Mouse (Mus musculus) CH12.LX (cell line): Measurements from ENCODE around the gene Sucnr1. TPM values are rescaled to one million over a fixed set of nuclear protein-coding genes. Genes with fewer than 3 reads are reported as not detected.

ENCODE experiments used
- DNase-seq: peaks from one replicate; pipeline ENCODE4 v3.0.0-alpha.2; 2013; ENCODE audit errors: extremely low read depth
- H3K27ac ChIP-seq: 2 replicates; pipeline ENCODE4 v1.5.1; 2012; ENCODE audit warnings: low read depth, mild to moderate bottlenecking, control low read depth, moderate library complexity; ENCODE audit not compliant: insufficient read depth
- H3K27me3 ChIP-seq: replicated peaks from 2 replicates; pipeline ENCODE3; 2012; ENCODE audit warnings: inconsistent platforms
- H3K36me3 ChIP-seq, 2 experiments: replicated peaks in 1 of 2; 2 replicates each; pipeline versions ENCODE3 to v1.6.1; 2012; ENCODE audit warnings: inconsistent platforms in 1 of 2, low read length in 1 of 2, mild to moderate bottlenecking in 1 of 2, mixed read lengths in 1 of 2, moderate library complexity in 1 of 2; ENCODE audit not compliant: control insufficient read depth in 1 of 2, insufficient read depth in 1 of 2
- H3K4me1 ChIP-seq, 2 experiments: 2 replicates each; pipeline ENCODE4 v1.6.1; 2012; ENCODE audit warnings: inconsistent platforms in 1 of 2, moderate library complexity in 1 of 2; ENCODE audit not compliant: insufficient read depth in 2 of 2, control insufficient read depth in 1 of 2
- H3K4me2 ChIP-seq: 2 replicates; pipeline ENCODE4 v1.6.1; 2012; ENCODE audit warnings: low read depth, mild to moderate bottlenecking, control low read depth; ENCODE audit not compliant: poor library complexity, insufficient read depth, severe bottlenecking
- H3K4me3 ChIP-seq, 3 experiments: fragments of 150-350 bp in 1 of 3; sonication (generic) in 1 of 3; replicated peaks in 1 of 3; 2 replicates each; pipeline versions ENCODE3 to v1.5.1; 2011 to 2012; ENCODE audit warnings: low read depth in 2 of 3, low read length in 2 of 3, mild to moderate bottlenecking in 2 of 3, moderate library complexity in 2 of 3, control low read depth in 1 of 3, improper control_type of control experiment in 1 of 3, inconsistent platforms in 1 of 3, mixed read lengths in 1 of 3; ENCODE audit not compliant: poor library complexity in 1 of 3
- H3K79me2 ChIP-seq: replicated peaks from 2 replicates; pipeline ENCODE4 v1.6.1; 2012; ENCODE audit warnings: mild to moderate bottlenecking, moderate library complexity; ENCODE audit not compliant: control insufficient read depth, poor library complexity, insufficient read depth, severe bottlenecking; ENCODE audit errors: extremely low read depth
- H3K9ac ChIP-seq: 2 replicates; pipeline ENCODE4 v1.6.1; 2012; ENCODE audit warnings: low read depth, mild to moderate bottlenecking, control low read depth, moderate library complexity; ENCODE audit not compliant: insufficient read depth
- H3K9me3 ChIP-seq: replicated peaks from 2 replicates; pipeline ENCODE3; 2012; ENCODE audit warnings: low read length, inconsistent platforms, mixed read lengths
- CTCF ChIP-seq, 2 experiments: IDR thresholded peaks in 1 of 2; conservative IDR thresholded peaks in 1 of 2; 2 replicates each; pipeline ENCODE4 v1.5.1; 2011 to 2012; ENCODE audit warnings: low read depth in 2 of 2, low read length in 2 of 2, improper control_type of control experiment in 1 of 2, inconsistent platforms in 1 of 2, mild to moderate bottlenecking in 1 of 2, moderate library complexity in 1 of 2
- E2F4 ChIP-seq: IDR thresholded peaks from 2 replicates; pipeline ENCODE4 v1.6.1; 2011; ENCODE audit warnings: low read depth, low read length, improper control_type of control experiment; ENCODE audit not compliant: insufficient replicate concordance
- ELF1 ChIP-seq: IDR thresholded peaks from 2 replicates; pipeline ENCODE4 v1.6.1; 2014; ENCODE audit warnings: low read depth, mild to moderate bottlenecking, inconsistent platforms, low read length, improper control_type of control experiment
- EP300 ChIP-seq: IDR thresholded peaks from 2 replicates; pipeline ENCODE4 v1.6.1; 2011; ENCODE audit warnings: low read length, improper control_type of control experiment
- ETS1 ChIP-seq: conservative IDR thresholded peaks from 2 replicates; pipeline ENCODE4 v1.6.1; 2012; ENCODE audit warnings: low read depth, mild to moderate bottlenecking, inconsistent platforms, low read length, improper control_type of control experiment, moderate library complexity
- GABPA ChIP-seq: IDR thresholded peaks from 2 replicates; pipeline ENCODE4 v1.6.1; 2012; ENCODE audit warnings: low read depth, low read length, improper control_type of control experiment, inconsistent platforms; ENCODE audit not compliant: insufficient replicate concordance
- JUN ChIP-seq: IDR thresholded peaks from 2 replicates; pipeline ENCODE4 v1.6.1; 2011; ENCODE audit warnings: low read depth, mild to moderate bottlenecking, low read length, improper control_type of control experiment, moderate library complexity; ENCODE audit not compliant: insufficient read depth
- JUND ChIP-seq: conservative IDR thresholded peaks from 2 replicates; pipeline ENCODE4 v1.6.1; 2011; ENCODE audit warnings: low read depth, low read length, improper control_type of control experiment
- MAFK ChIP-seq: IDR thresholded peaks from 2 replicates; pipeline ENCODE4 v1.6.1; 2011; ENCODE audit warnings: low read length, improper control_type of control experiment; ENCODE audit not compliant: insufficient replicate concordance
- MAZ ChIP-seq: IDR thresholded peaks from 2 replicates; pipeline ENCODE4 v1.6.1; 2012; ENCODE audit warnings: low read depth, mild to moderate bottlenecking, inconsistent platforms, low read length, improper control_type of control experiment, moderate library complexity
- MXI1 ChIP-seq: IDR thresholded peaks from 2 replicates; pipeline ENCODE4 v1.6.1; 2011; ENCODE audit warnings: mild to moderate bottlenecking, low read depth, low read length, improper control_type of control experiment
- MYC ChIP-seq: IDR thresholded peaks from 2 replicates; pipeline ENCODE4 v1.6.1; 2011; ENCODE audit warnings: low read depth, mild to moderate bottlenecking, improper control_type of control experiment, low read length
- NRF1 ChIP-seq: IDR thresholded peaks from 2 replicates; pipeline ENCODE4 v1.6.1; 2014; ENCODE audit warnings: low read depth, mild to moderate bottlenecking, inconsistent platforms, low read length, improper control_type of control experiment, moderate library complexity
- POLR2A ChIP-seq: IDR thresholded peaks from 2 replicates; pipeline ENCODE4 v1.6.1; 2011; ENCODE audit warnings: low read depth, mild to moderate bottlenecking, improper control_type of control experiment, low read length
- POLR2AphosphoS2 ChIP-seq: IDR thresholded peaks from 2 replicates; pipeline ENCODE4 v1.6.1; 2011; ENCODE audit warnings: low read depth, low read length, improper control_type of control experiment
- RAD21 ChIP-seq: IDR thresholded peaks from 2 replicates; pipeline ENCODE4 v1.6.1; 2011; ENCODE audit warnings: low read depth, mild to moderate bottlenecking, low read length, improper control_type of control experiment, moderate library complexity
- RCOR1 ChIP-seq: conservative IDR thresholded peaks from 2 replicates; pipeline ENCODE4 v1.6.1; 2012; ENCODE audit warnings: low read depth, mild to moderate bottlenecking, inconsistent platforms, low read length, improper control_type of control experiment
- SIN3A ChIP-seq: IDR thresholded peaks from 2 replicates; pipeline ENCODE4 v1.6.1; 2012; ENCODE audit warnings: low read length, improper control_type of control experiment, inconsistent platforms
- SMC3 ChIP-seq: IDR thresholded peaks from 2 replicates; pipeline ENCODE4 v1.6.1; 2011; ENCODE audit warnings: low read depth, low read length, improper control_type of control experiment
- TCF12 ChIP-seq: IDR thresholded peaks from 2 replicates; pipeline ENCODE4 v1.6.1; 2014; ENCODE audit warnings: low read depth, mild to moderate bottlenecking, inconsistent platforms, low read length, improper control_type of control experiment
- USF1 ChIP-seq: IDR thresholded peaks from 2 replicates; pipeline ENCODE4 v1.6.1; 2014; ENCODE audit warnings: low read depth, mild to moderate bottlenecking, inconsistent platforms, low read length, improper control_type of control experiment
- ZC3H11A ChIP-seq: IDR thresholded peaks from 2 replicates; pipeline ENCODE4 v1.6.1; 2012; ENCODE audit warnings: low read depth, mild to moderate bottlenecking, inconsistent platforms, low read length, improper control_type of control experiment
- ZNF384 ChIP-seq: IDR thresholded peaks from 2 replicates; pipeline ENCODE4 v1.6.1; 2012; ENCODE audit warnings: low read depth, low read length, improper control_type of control experiment, inconsistent platforms
- dilution Hi-C: fragments of 300-500 bp; cut with MboI; formaldehyde crosslinking; loops from 2 replicates; pipeline ENCODE4 v1.14.3; 2020; ENCODE audit warnings: low sequenced_read_pairs; ENCODE audit not compliant: extremely low pct_unique_long_range_greater_than_20kb, extremely low pct_ligation_motif_present
- in situ Hi-C: fragments of 300-500 bp; cut with MboI; formaldehyde crosslinking; loops from 3 replicates; pipeline ENCODE4 v1.14.3; 2019; ENCODE audit warnings: low sequenced_read_pairs, low pct_ligation_motif_present, low pct_unique_long_range_greater_than_20kb, mixed read lengths
- polyA plus RNA-seq: library from polyadenylated mRNA; unstranded; fragments of >175 nt; gene quantifications from 2 replicates; pipeline ENCODE4 v1.2.1, GENCODE M21; 2012; ENCODE audit warnings: low read depth; ENCODE audit not compliant: insufficient read length
- total RNA-seq, 2 experiments: library from RNA; depleted of rRNA; stranded (reverse); fragments of 300-350 nt in 1 of 2; fragments of >200 nt in 1 of 2; gene quantifications; 2 replicates each; pipeline ENCODE4 v1.2.3; 2012 to 2014

The Sucnr1 gene
- total and polyA plus RNA-seq, 3 experiments, result not detected

- no peak for DNase-seq
- TF ChIP-seq SIN3A (no peak), RCOR1 (no peak), EP300 (no peak), MAZ (no peak), NRF1 (no peak), SMC3 (no peak), ZNF384 (no peak), E2F4 (no peak), ELF1 (no peak), CTCF (conservative IDR thresholded peaks at IDR 0.05 in 1 of 2, IDR thresholded peaks at IDR 0.05 in 1 of 2; ENCODE audit: low read depth in 2 of 2, low read length in 2 of 2) (no peak), USF1 (no peak), JUN (no peak), JUND (no peak), MXI1 (no peak)
- Histone ChIP-seq H3K27me3 (no peaks in the 10 kb centered on the region), H3K4me2 (no peak overlapping the region), H3K4me1 (no peaks in the 10 kb centered on the region), H3K36me3 (no peaks in the 10 kb centered on the region), H3K27ac (no peak overlapping the region), H3K9me3 (no peaks in the 10 kb centered on the region), H3K9ac (no peak overlapping the region), H3K4me3 (no peak overlapping the region), H3K79me2 (no peaks in the 10 kb centered on the region)
- dilution Hi-C loops, result no loop called here
- in situ Hi-C loops, result no loop called here
These were observed 12.9 kb downstream of the Sucnr1 start for GRCm38 (mm10) chr3:60094386-60095156.

GRCm38 (mm10) chr3:60096941-60097340, 15.3 kb downstream of the Sucnr1 start:
- in situ Hi-C loops (no loop called here), dilution Hi-C loops (no loop called here)
- TF ChIP-seq JUND (no peak), POLR2A (no peak), MAFK (no peak), POLR2AphosphoS2 (no peak), CTCF (conservative IDR thresholded peaks at IDR 0.05 in 1 of 2, IDR thresholded peaks at IDR 0.05 in 1 of 2; ENCODE audit: low read depth in 2 of 2, low read length in 2 of 2) (no peak), ELF1 (no peak), TCF12 (no peak), MYC (no peak), ETS1 (no peak), GABPA (no peak), ZC3H11A (no peak), RAD21 (no peak), SMC3 (no peak)
- no peak overlapping the region for H3K4me2 ChIP-seq
- DNase-seq, result no peak
- H3K36me3 ChIP-seq, result no peaks in the 10 kb centered on the region
- H3K27ac ChIP-seq, result no peak overlapping the region
- H3K4me1 ChIP-seq, result no peaks in the 10 kb centered on the region
- H3K9ac ChIP-seq, result no peak overlapping the region
- no peaks in the 10 kb centered on the region for H3K27me3 ChIP-seq
- no peak overlapping the region for H3K4me3 ChIP-seq
- no peaks in the 10 kb centered on the region for H3K79me2 ChIP-seq
- H3K9me3 ChIP-seq, result no peaks in the 10 kb centered on the region
